Mouse (Mus musculus) liver, postnatal 0 days (tissue): ENCODE data around the gene E2f2. TPM values are rescaled to one million over a fixed set of nuclear protein-coding genes. Genes with fewer than 3 reads are reported as not detected.

Source experiments
- ATAC-seq: fragments of 200-750 bp; cut with Nextera tagmentation; 2 replicates; pipeline ENCODE4 v1.8.0; 2017; ENCODE audit warnings: mild to moderate bottlenecking, moderate library complexity
- DNase-seq: peaks from one replicate; pipeline ENCODE4 v3.0.0-alpha.2; 2016
- H3K27ac ChIP-seq: fragments of 300-500 bp; sonication (generic); 2 replicates; pipeline ENCODE4 v1.5.1; 2014; ENCODE audit warnings: antibody characterized with exemption, moderate library complexity, mild to moderate bottlenecking, low read depth
- H3K27me3 ChIP-seq: fragments of 300-500 bp; sonication (generic); 2 replicates; pipeline ENCODE4 v1.6.1; 2014; ENCODE audit warnings: low read length, control low read depth, mixed read lengths; ENCODE audit not compliant: insufficient read depth
- H3K36me3 ChIP-seq: fragments of 300-500 bp; sonication (generic); replicated peaks from 2 replicates; pipeline ENCODE4 v1.6.1; 2014; ENCODE audit warnings: mild to moderate bottlenecking, control low read depth, low read length, moderate library complexity, mixed read lengths; ENCODE audit not compliant: insufficient read depth
- H3K4me1 ChIP-seq: fragments of 300-500 bp; sonication (generic); 2 replicates; pipeline ENCODE4 v1.6.1; 2014; ENCODE audit warnings: antibody characterized with exemption, mild to moderate bottlenecking, control low read depth; ENCODE audit not compliant: insufficient read depth
- H3K4me2 ChIP-seq: fragments of 300-500 bp; sonication (generic); 2 replicates; pipeline ENCODE4 v1.6.1; 2014; ENCODE audit warnings: low read depth, mild to moderate bottlenecking, low read length, moderate library complexity, mixed read lengths
- H3K4me3 ChIP-seq: fragments of 300-500 bp; sonication (generic); 2 replicates; pipeline ENCODE4 v1.5.1; 2014; ENCODE audit warnings: low read depth, low read length
- H3K9ac ChIP-seq: fragments of 300-500 bp; sonication (generic); replicated peaks from 2 replicates; pipeline ENCODE4 v1.6.1; 2014; ENCODE audit warnings: mild to moderate bottlenecking, moderate library complexity
- H3K9me3 ChIP-seq: fragments of 300-500 bp; sonication (generic); 2 replicates; pipeline ENCODE4 v1.6.1; 2016; ENCODE audit warnings: mild to moderate bottlenecking, control low read depth, low read length, mixed read lengths
- CTCF ChIP-seq: sonication (generic); IDR thresholded peaks from 2 replicates; pipeline ENCODE4 v1.5.1; 2016; ENCODE audit warnings: antibody characterized with exemption, low read depth
- EP300 ChIP-seq: IDR thresholded peaks from 2 replicates; pipeline ENCODE4 v1.6.1; 2016; ENCODE audit warnings: antibody characterized with exemption, low read depth, mild to moderate bottlenecking
- WGBS: fragments of 180-500 bp; shearing (Covaris S2); extraction: QIAGEN DNeasy Blood & Tissue Kit; methylation state at CpG from one replicate; pipeline ENCODE4 v1.1.7; 2014; ENCODE audit not compliant: insufficient replicate concordance; 5-methylcytosine and 5-hydroxymethylcytosine counted together
- polyA plus RNA-seq: library from polyadenylated mRNA; unstranded; fragments of >200 nt; fragmentation: Nextera tagmentation; extraction: Ambion mirVana; gene quantifications from 2 replicates; pipeline ENCODE4 v1.2.1, GENCODE M21; 2015

E2f2 gene
- polyA plus RNA-seq, 1 experiment from 2014 or later, result 48.6 TPM

DNA sequence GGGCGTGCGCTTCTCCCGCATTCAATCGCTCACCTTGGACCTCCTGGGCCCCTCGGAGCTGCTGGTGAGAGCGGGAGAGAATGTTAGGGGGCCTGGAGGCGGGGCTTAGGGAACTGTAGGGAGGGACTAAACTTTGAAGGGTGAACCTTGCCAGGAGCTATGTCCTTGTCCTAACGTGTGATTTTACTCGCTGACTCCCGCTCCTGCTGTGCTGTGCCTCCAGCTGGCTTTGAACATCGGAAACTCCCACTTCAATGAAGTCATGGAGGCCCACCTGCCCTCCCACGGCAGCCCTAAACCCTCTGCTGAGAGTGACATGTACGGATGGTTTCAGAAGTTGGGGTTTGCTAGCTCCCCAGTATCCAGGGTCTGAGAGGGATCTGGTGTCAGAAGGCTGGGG, 66.5 kb downstream of the E2f2 start:
- no peak overlapping the region for H3K9ac ChIP-seq
- H3K4me3 ChIP-seq, result no peak overlapping the region
- DNase-seq (no peak), ATAC-seq (no peak)
- no peak overlapping the region for H3K4me2 ChIP-seq
- no peak overlapping the region for H3K27ac ChIP-seq
- no peaks in the 10 kb centered on the region for H3K4me1 ChIP-seq
- no peaks in the 10 kb centered on the region for H3K9me3 ChIP-seq
- peaks cover 19% of the 10 kb centered on the region for H3K27me3 ChIP-seq
- H3K36me3 ChIP-seq, result peaks cover 10% of the 10 kb centered on the region; the same call in 1 of the 2 replicates
- WGBS, result 41% methylated on average over 13 of the region's 13 CpGs
- TF ChIP-seq EP300 (no peak), CTCF (no peak)

DNA sequence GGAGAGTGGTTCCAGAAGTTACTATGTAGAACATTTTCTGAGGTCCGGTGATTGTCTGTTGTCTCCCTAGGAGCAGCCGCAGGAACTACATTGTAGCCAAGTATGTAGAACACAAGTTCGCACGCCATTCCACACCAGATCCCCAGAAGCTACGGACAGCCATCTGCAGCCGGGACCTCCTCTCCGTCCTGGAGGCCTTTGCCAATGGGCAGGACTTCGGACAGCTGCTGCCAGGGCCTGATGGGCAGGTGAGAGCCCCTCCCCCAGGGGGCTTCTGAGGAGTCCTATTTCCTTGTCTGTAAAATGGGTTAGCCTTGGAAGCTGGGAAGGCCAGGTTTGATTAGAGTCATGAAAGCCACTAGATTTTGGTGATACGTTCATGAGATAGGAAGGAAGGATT, 66.9 kb downstream of the E2f2 start:
- Histone ChIP-seq H3K27me3 (peaks cover 22% of the 10 kb centered on the region), H3K9ac (no peak overlapping the region), H3K27ac (no peak overlapping the region), H3K4me1 (no peaks in the 10 kb centered on the region), H3K9me3 (no peaks in the 10 kb centered on the region), H3K4me3 (no peak overlapping the region), H3K36me3 (peaks cover 12% of the 10 kb centered on the region; the same call in 1 of the 2 replicates), H3K4me2 (no peak overlapping the region)
- DNase-seq, result no peak
- TF ChIP-seq CTCF (no peak), EP300 (no peak)
- no peak for ATAC-seq
- WGBS, result 60% methylated on average over 9 of the region's 9 CpGs

DNA sequence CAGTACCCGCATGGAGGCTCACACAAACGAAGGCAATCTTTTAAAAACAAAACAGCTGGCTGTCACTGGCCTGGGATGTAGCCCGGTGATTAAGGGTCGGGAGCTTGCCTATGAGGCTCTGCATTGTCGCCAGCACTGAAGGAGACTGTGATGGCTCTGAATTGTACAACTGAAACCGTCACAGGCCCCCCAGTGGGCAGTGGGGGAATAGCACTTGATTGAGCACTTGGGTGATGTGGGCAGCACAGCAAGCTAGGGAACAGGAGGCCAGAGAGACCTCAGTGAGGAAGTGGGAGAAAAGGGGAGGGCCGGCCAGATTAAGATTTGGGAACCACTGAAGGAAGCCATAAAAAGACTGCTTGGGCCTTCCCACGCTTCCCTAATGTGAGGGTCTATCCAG, 67.4 kb downstream of the E2f2 start:
- Histone ChIP-seq H3K4me1 (no peaks in the 10 kb centered on the region), H3K4me2 (no peak overlapping the region), H3K36me3 (peaks cover 8% of the 10 kb centered on the region; the same call in 1 of the 2 replicates), H3K27ac (no peak overlapping the region), H3K4me3 (no peak overlapping the region), H3K27me3 (peaks cover 24% of the 10 kb centered on the region), H3K9ac (no peak overlapping the region), H3K9me3 (no peaks in the 10 kb centered on the region)
- TF ChIP-seq CTCF, result peak; percentile 86
- TF ChIP-seq EP300, result no peak
- WGBS, result 9% methylated on average over 8 of the region's 8 CpGs
- DNase-seq (peak; percentile 85), ATAC-seq (peak; percentile 66)

DNA sequence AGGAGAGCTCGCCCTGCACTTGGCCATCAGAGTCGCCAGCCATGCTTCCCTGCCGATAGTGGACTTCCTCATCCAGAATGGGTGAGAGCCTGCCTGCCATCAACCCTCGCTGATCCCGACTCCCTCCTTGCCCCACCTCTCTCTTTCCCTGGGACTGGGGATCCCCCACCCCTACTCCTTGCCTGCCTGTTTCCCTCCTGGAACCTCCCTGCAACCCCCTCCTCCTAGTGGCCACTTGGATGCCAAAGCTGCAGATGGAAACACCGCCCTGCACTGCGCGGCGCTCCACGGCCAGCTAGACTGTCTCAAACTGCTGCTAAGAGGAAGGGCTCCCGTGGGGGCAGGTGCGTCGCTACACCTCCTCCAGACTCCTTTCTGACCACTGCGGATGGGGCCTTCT, 67.9 kb downstream of the E2f2 start:
- Histone ChIP-seq H3K36me3 (peaks cover 10% of the 10 kb centered on the region; the same call in 1 of the 2 replicates), H3K4me3 (no peak overlapping the region), H3K4me2 (no peak overlapping the region), H3K27me3 (peaks cover 24% of the 10 kb centered on the region), H3K4me1 (no peaks in the 10 kb centered on the region), H3K9me3 (no peaks in the 10 kb centered on the region), H3K27ac (no peak overlapping the region), H3K9ac (no peak overlapping the region)
- 54% methylated on average over 14 of the region's 14 CpGs for WGBS
- DNase-seq (no peak), ATAC-seq (peak; percentile 2; the same call in 1 of the 2 replicates)
- TF ChIP-seq EP300, result no peak
- TF ChIP-seq CTCF, result no peak

DNA sequence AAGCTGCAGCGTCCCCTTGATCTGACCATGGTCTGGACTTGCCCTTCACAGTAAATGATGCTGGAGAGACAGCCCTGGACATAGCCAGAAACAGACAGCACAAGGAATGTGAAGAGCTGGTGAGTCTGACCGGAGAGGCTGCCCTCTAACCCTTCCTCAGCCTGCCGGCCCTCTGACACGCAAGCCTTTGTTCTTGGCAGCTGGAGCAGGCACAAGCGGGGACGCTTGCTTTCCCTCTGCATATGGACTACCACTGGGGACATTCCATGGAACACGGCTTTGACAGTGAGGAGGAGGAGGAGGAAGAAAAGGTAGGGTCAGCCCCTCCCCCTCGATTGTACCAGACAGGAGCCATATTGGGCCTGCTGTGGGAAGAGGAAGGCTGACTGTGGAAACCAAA, 68.8 kb downstream of the E2f2 start:
- Histone ChIP-seq H3K9ac (no peak overlapping the region), H3K4me1 (no peaks in the 10 kb centered on the region), H3K4me2 (no peak overlapping the region), H3K27ac (no peak overlapping the region), H3K9me3 (no peaks in the 10 kb centered on the region), H3K4me3 (no peak overlapping the region), H3K27me3 (peaks cover 28% of the 10 kb centered on the region), H3K36me3 (peaks cover 10% of the 10 kb centered on the region; the same call in 1 of the 2 replicates)
- ATAC-seq, result no peak
- DNase-seq, result no peak
- WGBS, result 71% methylated on average over 8 of the region's 8 CpGs
- TF ChIP-seq EP300 (no peak), CTCF (no peak)

DNA sequence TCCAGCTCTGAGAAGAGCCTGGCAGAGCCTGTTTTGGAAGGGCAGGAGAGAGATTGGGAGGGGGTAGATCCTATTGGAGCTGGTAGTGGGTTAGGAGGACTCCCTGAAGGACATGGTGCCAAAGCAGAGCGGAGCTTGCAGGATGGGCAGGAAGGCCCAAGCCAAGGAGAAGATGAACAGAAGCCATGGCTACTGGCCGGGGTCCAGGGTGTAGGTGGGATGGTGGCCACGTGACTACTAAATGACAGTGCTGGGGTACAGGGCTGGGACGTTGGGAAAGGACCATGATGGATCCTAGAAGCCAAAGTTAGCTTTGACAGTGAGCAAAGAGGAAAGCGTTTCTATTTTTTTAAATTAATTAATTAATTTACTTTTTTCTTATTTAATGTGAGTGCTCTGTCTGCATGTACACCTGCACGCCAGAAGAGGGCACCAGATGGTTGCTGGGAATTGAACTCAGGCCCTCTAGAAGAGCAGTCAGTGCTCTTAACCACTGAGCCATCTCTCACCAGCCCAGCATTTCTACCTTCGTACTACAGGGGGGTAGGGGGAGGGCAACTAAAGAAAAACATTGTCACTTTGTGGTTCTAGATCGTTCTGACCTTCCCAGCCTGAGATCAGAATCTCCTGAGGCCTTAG, 70.0 kb downstream of the E2f2 start:
- peaks cover 41% of the 10 kb centered on the region for H3K27me3 ChIP-seq
- peaks cover 4% of the 10 kb centered on the region; the same call in 1 of the 2 replicates for H3K4me1 ChIP-seq
- H3K27ac ChIP-seq, result no peak overlapping the region
- no peaks in the 10 kb centered on the region for H3K9me3 ChIP-seq
- no peak overlapping the region for H3K4me3 ChIP-seq
- DNase-seq (no peak), ATAC-seq (no peak)
- TF ChIP-seq CTCF (peak; percentile 63), EP300 (no peak)
- H3K9ac ChIP-seq, result no peak overlapping the region
- WGBS, result 40% methylated on average over 8 of the region's 8 CpGs
- H3K4me2 ChIP-seq, result no peak overlapping the region
- H3K36me3 ChIP-seq, result peaks cover 7% of the 10 kb centered on the region; the same call in 1 of the 2 replicates
